In the genomic region with DNA sequence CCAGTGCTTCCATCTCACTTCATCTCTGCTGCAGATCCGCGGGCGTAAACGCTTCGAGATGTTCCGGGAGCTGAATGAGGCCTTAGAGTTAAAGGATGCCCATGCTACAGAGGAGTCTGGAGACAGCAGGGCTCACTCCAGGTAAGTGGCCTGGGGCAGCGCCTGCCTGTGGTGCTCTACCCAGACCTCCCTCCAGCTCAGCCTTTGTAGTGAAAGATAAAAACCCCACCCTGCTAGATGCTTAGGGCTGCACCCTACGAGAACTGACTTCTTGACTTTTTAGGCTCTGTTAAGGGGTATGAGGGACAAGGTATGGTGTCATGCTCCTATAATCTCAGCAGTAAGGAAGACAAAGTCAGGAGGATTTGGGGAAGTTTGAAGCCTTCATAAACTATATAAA, we compare ENCODE assay signal across 24 mouse cellular contexts. TPM values are rescaled to one million over a fixed set of nuclear protein-coding genes. Genes with fewer than 3 reads are reported as not detected.
DNase-seq lines count a peak whose midpoint lies in the region; ATAC-seq and TF ChIP-seq lines count a peak whose summit lies in the region.
"Had no signal": no experiment of that assay in that cellular context is flagged by ENCODE, and none has a peak within 500 bp of the region (broad histone marks: within the 10 kb centered on the region; RNA-seq: fewer than 3 reads in every experiment).

No protein-coding gene starts in this region.

- no peak for TF ChIP-seq CTCF in hindbrain, postnatal 0 days (IDR thresholded peaks at IDR 0.05; ENCODE audit: low read depth)
- TF ChIP-seq CTCF in liver, embryonic 14.5 days (IDR thresholded peaks at IDR 0.05; ENCODE audit: low read depth) = no peak

- DNase-seq in hindbrain, postnatal 0 days (ENCODE audit: low spot score) = no peak
- peak; percentile 67 for DNase-seq in liver
- DNase-seq in liver, embryonic 14.5 days (ENCODE audit: low read depth in 3 of 3, low spot score in 3 of 3) = no peak
- DNase-seq in cerebellum, postnatal 36 days = no peak
- no peak for DNase-seq in testis, postnatal 10 days (ENCODE audit: low spot score)
- DNase-seq in retina, embryonic 14.5 days (ENCODE audit: low spot score) = no peak
- DNase-seq: adrenal gland, adult 2 months; adrenal gland, postnatal 25 days; cerebellum, adult 18-20 months; cerebellum, postnatal 10 days; gastrocnemius, postnatal 10 days; heart, adult 2 months; heart, postnatal 14 days had no signal

- peaks cover 23% of the 10 kb centered on the region for H3K36me3 ChIP-seq in hindbrain, postnatal 0 days (ENCODE audit: insufficient read depth, low read length)
- peaks cover 24% of the 10 kb centered on the region for H3K36me3 ChIP-seq in hindbrain, embryonic 16.5 days (ENCODE audit: control insufficient read depth, insufficient read depth, low read length)
- peaks cover 34% of the 10 kb centered on the region for H3K36me3 ChIP-seq in liver, embryonic 14.5 days (replicated peaks; ENCODE audit: control insufficient read depth, insufficient read depth, low read depth)

- 95% methylated on average over 8 of the region's 8 CpGs for WGBS in hindbrain, postnatal 0 days
- 94% methylated on average over 8 of the region's 8 CpGs for WGBS in hindbrain, embryonic 16.5 days
- WGBS in liver, embryonic 14.5 days (ENCODE audit: insufficient replicate concordance) = 63% methylated on average over 8 of the region's 8 CpGs

- H3K9ac ChIP-seq in hindbrain, postnatal 0 days (replicated peaks; ENCODE audit: low read length) = no peak overlapping the region
- H3K9ac ChIP-seq in hindbrain, embryonic 16.5 days (ENCODE audit: low read depth, low read length) = no peak overlapping the region
- no peak overlapping the region; the same call in 1 of the 2 replicates for H3K9ac ChIP-seq in liver, embryonic 14.5 days (replicated peaks)
- H3K9ac ChIP-seq: embryonic facial prominence, embryonic 12.5 days; forebrain, embryonic 15.5 days; heart, embryonic 15.5 days; hindbrain, embryonic 13.5 days had no signal

- no peaks in the 10 kb centered on the region for H3K9me3 ChIP-seq in hindbrain, postnatal 0 days (ENCODE audit: low read length)
- no peaks in the 10 kb centered on the region for H3K9me3 ChIP-seq in hindbrain, embryonic 16.5 days (ENCODE audit: control insufficient read depth, low read length)
- H3K9me3 ChIP-seq in liver, embryonic 14.5 days (ENCODE audit: control insufficient read depth, low read length) = no peaks in the 10 kb centered on the region
- H3K9me3 ChIP-seq: embryonic facial prominence, embryonic 12.5 days; forebrain, embryonic 15.5 days; heart, embryonic 15.5 days; hindbrain, embryonic 13.5 days had no signal

- no peak for ATAC-seq in hindbrain, postnatal 0 days
- no peak for ATAC-seq in hindbrain, embryonic 16.5 days
- peak; percentile 36; the same call in 1 of the 2 replicates for ATAC-seq in liver, embryonic 14.5 days (ENCODE audit: insufficient read depth)
- ATAC-seq: forebrain, embryonic 15.5 days had no signal

- H3K4me3 ChIP-seq in hindbrain, postnatal 0 days (ENCODE audit: low read length) = no peak overlapping the region
- H3K4me3 ChIP-seq in hindbrain, embryonic 16.5 days (ENCODE audit: low read length) = no peak overlapping the region
- no peak overlapping the region for H3K4me3 ChIP-seq in liver, embryonic 14.5 days (ENCODE audit: insufficient read depth in 1 of 2, low read depth in 2 of 2, low read length in 2 of 2)
- H3K4me3 ChIP-seq: embryonic facial prominence, embryonic 12.5 days; forebrain, embryonic 15.5 days; heart, adult 2 months; heart, embryonic 15.5 days; hindbrain, embryonic 13.5 days had no signal

- no peaks in the 10 kb centered on the region for H3K4me1 ChIP-seq in hindbrain, postnatal 0 days (ENCODE audit: insufficient read depth, low read length)
- no peaks in the 10 kb centered on the region for H3K4me1 ChIP-seq in hindbrain, embryonic 16.5 days (ENCODE audit: control insufficient read depth, insufficient read depth, low read depth, low read length)
- H3K4me1 ChIP-seq in liver, embryonic 14.5 days (replicated peaks; ENCODE audit: control insufficient read depth in 2 of 2, insufficient read depth in 2 of 2, low read length in 1 of 2) = peaks cover 37 to 56% of the 10 kb centered on the region in 2 experiments
- H3K4me1 ChIP-seq: embryonic facial prominence, embryonic 12.5 days; heart, embryonic 15.5 days; hindbrain, embryonic 13.5 days had no signal

- TF ChIP-seq EP300 in liver, embryonic 14.5 days (IDR thresholded peaks at IDR 0.05; ENCODE audit: low read depth) = no peak

- H3K4me2 ChIP-seq in hindbrain, postnatal 0 days (ENCODE audit: low read depth, low read length) = no peak overlapping the region
- no peak overlapping the region for H3K4me2 ChIP-seq in hindbrain, embryonic 16.5 days (ENCODE audit: low read length)
- H3K4me2 ChIP-seq in liver, embryonic 14.5 days (ENCODE audit: low read depth) = peak overlapping the region; percentile 45
- H3K4me2 ChIP-seq: embryonic facial prominence, embryonic 12.5 days; forebrain, embryonic 15.5 days; heart, embryonic 11.5 days; heart, embryonic 15.5 days; hindbrain, embryonic 13.5 days had no signal

- H3K27me3 ChIP-seq in hindbrain, postnatal 0 days (ENCODE audit: insufficient read depth, low read length) = no peaks in the 10 kb centered on the region
- H3K27me3 ChIP-seq in hindbrain, embryonic 16.5 days (replicated peaks; ENCODE audit: control insufficient read depth, insufficient read depth, low read length) = no peaks in the 10 kb centered on the region
- no peaks in the 10 kb centered on the region for H3K27me3 ChIP-seq in liver, embryonic 14.5 days (ENCODE audit: control insufficient read depth, insufficient read depth, low read length)
- H3K27me3 ChIP-seq: CH12.LX; embryonic facial prominence, embryonic 12.5 days; forebrain, embryonic 15.5 days; heart, embryonic 15.5 days; hindbrain, embryonic 13.5 days had no signal

- 0 out of 2 replicates have a peak overlapping the region, but pooled peaks have one; percentile 67 for H3K27ac ChIP-seq in hindbrain, postnatal 0 days
- no peak overlapping the region for H3K27ac ChIP-seq in hindbrain, embryonic 16.5 days (ENCODE audit: low read depth, low read length)
- peak overlapping the region; percentile 66; the same call in 1 of the 2 replicates for H3K27ac ChIP-seq in liver, embryonic 14.5 days
- H3K27ac ChIP-seq: embryonic facial prominence, embryonic 12.5 days; heart, adult 2 months; heart, embryonic 15.5 days; hindbrain, embryonic 13.5 days had no signal

RNA-seq across cellular contexts. Expression of gene Trp53, which starts 10.5 kb away (rescaled TPM):
- total RNA-seq in hindbrain, postnatal 0 days (2014; rRNA removed) = 33.5 and 41.5 TPM in 2 replicates
- polyA plus RNA-seq in hindbrain, postnatal 0 days (2015; fragmentation: Nextera tagmentation; extraction: Ambion mirVana) = 36.6 and 37.4 TPM in 2 replicates
- polyA plus RNA-seq in hindbrain, embryonic 16.5 days (2015; fragmentation: Nextera tagmentation; extraction: Ambion mirVana) = 47.9 and 57.9 TPM in 2 replicates
- polyA plus RNA-seq in liver, embryonic 14.5 days (2012; rRNA removed) = 68.7 and 76.7 TPM in 2 replicates
- 61.2 and 66.4 TPM in 2 replicates for polyA plus RNA-seq in liver, embryonic 14.5 days (2014; fragmentation: Nextera tagmentation; extraction: Ambion mirVana)

RNA-seq across cellular contexts. Expression of gene Wrap53, which starts 10.6 kb away (rescaled TPM):
- 16.4 and 19.4 TPM in 2 replicates for total RNA-seq in hindbrain, postnatal 0 days (2014; rRNA removed)
- polyA plus RNA-seq in hindbrain, postnatal 0 days (2015; fragmentation: Nextera tagmentation; extraction: Ambion mirVana) = 12.8 and 13.8 TPM in 2 replicates
- polyA plus RNA-seq in hindbrain, embryonic 16.5 days (2015; fragmentation: Nextera tagmentation; extraction: Ambion mirVana) = 18.2 and 20.1 TPM in 2 replicates
- 10.8 and 12.7 TPM in 2 replicates for polyA plus RNA-seq in liver, embryonic 14.5 days (2012; rRNA removed)
- polyA plus RNA-seq in liver, embryonic 14.5 days (2014; fragmentation: Nextera tagmentation; extraction: Ambion mirVana) = 14.8 and 16.1 TPM in 2 replicates

RNA-seq across cellular contexts. Expression of gene Atp1b2, which starts 15.1 kb away (rescaled TPM):
- total RNA-seq in hindbrain, postnatal 0 days (2014; rRNA removed) = 185 and 210 TPM in 2 replicates
- polyA plus RNA-seq in hindbrain, postnatal 0 days (2015; fragmentation: Nextera tagmentation; extraction: Ambion mirVana) = 145 and 157 TPM in 2 replicates
- 105 and 117 TPM in 2 replicates for polyA plus RNA-seq in hindbrain, embryonic 16.5 days (2015; fragmentation: Nextera tagmentation; extraction: Ambion mirVana)
- polyA plus RNA-seq in liver, embryonic 14.5 days (2012; rRNA removed) = 20.6 and 25.2 TPM in 2 replicates
- polyA plus RNA-seq in liver, embryonic 14.5 days (2014; fragmentation: Nextera tagmentation; extraction: Ambion mirVana) = 21.3 and 29.8 TPM in 2 replicates
- total RNA-seq: CH12.LX had no signal

RNA-seq across cellular contexts. Expression of gene Shbg, which starts 27.1 kb away (rescaled TPM):
- 0.40 TPM in 1 of 2 replicates, not detected in the other for total RNA-seq in hindbrain, postnatal 0 days (2014; rRNA removed)
- polyA plus RNA-seq in hindbrain, postnatal 0 days (2015; fragmentation: Nextera tagmentation; extraction: Ambion mirVana) = not detected in 2 replicates
- not detected in 2 replicates for polyA plus RNA-seq in hindbrain, embryonic 16.5 days (2015; fragmentation: Nextera tagmentation; extraction: Ambion mirVana)
- polyA plus RNA-seq in liver, embryonic 14.5 days (2012; rRNA removed) = 21.4 and 23.5 TPM in 2 replicates
- polyA plus RNA-seq in liver, embryonic 14.5 days (2014; fragmentation: Nextera tagmentation; extraction: Ambion mirVana) = 28.4 and 33.2 TPM in 2 replicates
- total RNA-seq: adrenal gland, adult 2 months; adrenal gland, postnatal 25 days; CH12.LX; common myeloid progenitor, adult 5-6 weeks; heart, adult 2 months; heart, postnatal 14 days; hematopoietic stem cell, adult 5-6 weeks had no signal
- polyA plus RNA-seq: adrenal gland, adult 2 months; embryonic facial prominence, embryonic 12.5 days; forebrain, embryonic 11.5 days; forebrain, embryonic 15.5 days; gonadal fat pad, adult 2 months; heart, adult 2 months; heart, embryonic 15.5 days; hindbrain, embryonic 13.5 days had no signal

RNA-seq across cellular contexts. Expression of gene Efnb3, which starts 30.6 kb away (rescaled TPM):
- 97.9 and 111 TPM in 2 replicates for total RNA-seq in hindbrain, postnatal 0 days (2014; rRNA removed)
- 93.3 and 94.4 TPM in 2 replicates for polyA plus RNA-seq in hindbrain, postnatal 0 days (2015; fragmentation: Nextera tagmentation; extraction: Ambion mirVana)
- polyA plus RNA-seq in hindbrain, embryonic 16.5 days (2015; fragmentation: Nextera tagmentation; extraction: Ambion mirVana) = 104 and 132 TPM in 2 replicates
- 1.0 TPM in 2 replicates for polyA plus RNA-seq in liver, embryonic 14.5 days (2012; rRNA removed)
- 0.13 and 0.14 TPM in 2 replicates for polyA plus RNA-seq in liver, embryonic 14.5 days (2014; fragmentation: Nextera tagmentation; extraction: Ambion mirVana)
